In the genomic region with DNA sequence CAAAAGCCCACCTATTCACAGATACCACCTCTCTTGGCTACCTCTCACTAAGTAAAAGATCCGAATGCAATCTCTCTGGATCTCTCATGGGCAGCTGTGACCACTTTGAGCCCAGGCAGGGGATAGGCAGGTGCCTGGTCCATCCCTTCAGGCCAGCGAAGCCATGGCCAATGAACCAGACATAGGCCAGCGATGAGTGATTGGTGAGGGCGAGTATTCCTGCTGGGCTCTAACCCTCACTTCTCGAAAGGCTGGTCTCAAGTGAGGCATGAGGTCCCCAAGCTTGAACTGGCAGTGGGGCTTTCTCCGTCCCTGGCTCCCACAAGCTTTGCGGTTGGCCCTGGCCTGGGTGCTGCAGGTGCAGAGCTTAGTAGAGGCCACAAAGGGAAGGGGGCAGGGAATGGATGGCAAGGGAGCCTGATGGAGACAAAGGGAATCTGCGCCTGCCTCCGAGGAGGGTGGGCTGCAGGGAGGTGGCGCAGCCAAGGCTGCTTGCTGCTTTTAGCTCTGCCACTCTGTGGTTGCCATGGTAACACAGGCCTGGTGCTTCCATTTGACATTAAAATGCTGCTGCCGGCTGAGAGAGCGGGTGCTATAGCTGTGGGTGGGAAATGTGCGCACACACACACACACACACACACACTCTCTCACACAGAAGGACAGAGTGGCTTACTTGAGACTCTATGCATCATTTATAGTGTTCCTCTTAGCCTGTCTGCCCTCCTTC, we compare ENCODE assay signal across 8 mouse cellular contexts. TPM values are rescaled to one million over a fixed set of nuclear protein-coding genes. Genes with fewer than 3 reads are reported as not detected.
DNase-seq lines count a peak whose midpoint lies in the region; ATAC-seq and TF ChIP-seq lines count a peak whose summit lies in the region.

No protein-coding gene starts in this region.

- peak overlapping the region; percentile 64 for H3K27ac ChIP-seq in liver, postnatal 0 days (ENCODE audit: low read depth)
- H3K27ac ChIP-seq in embryonic facial prominence, embryonic 12.5 days: peak overlapping the region; percentile 52

- no peak for TF ChIP-seq CTCF in liver, postnatal 0 days (IDR thresholded peaks at IDR 0.05; ENCODE audit: low read depth)

- no peaks in the 10 kb centered on the region for H3K36me3 ChIP-seq in liver, postnatal 0 days (replicated peaks; ENCODE audit: insufficient read depth, low read length)
- no peaks in the 10 kb centered on the region for H3K36me3 ChIP-seq in embryonic facial prominence, embryonic 12.5 days
- no peaks in the 10 kb centered on the region for H3K36me3 ChIP-seq in splenic B cell, adult 2 months (ENCODE audit: control insufficient read depth, insufficient read depth, low read length, poor library complexity, severe bottlenecking)

- WGBS in liver, postnatal 0 days (ENCODE audit: insufficient replicate concordance): 57% methylated on average over 13 of the region's 13 CpGs
- WGBS in embryonic facial prominence, embryonic 12.5 days: 26% methylated on average over 13 of the region's 13 CpGs

- no peak overlapping the region for H3K4me2 ChIP-seq in liver, postnatal 0 days (ENCODE audit: low read depth, low read length)
- no peak overlapping the region; the same call in 1 of the 2 replicates for H3K4me2 ChIP-seq in embryonic facial prominence, embryonic 12.5 days (replicated peaks)

- no peak for ATAC-seq in liver, postnatal 0 days
- peak; percentile 63 for ATAC-seq in embryonic facial prominence, embryonic 12.5 days (ENCODE audit: insufficient number of reproducible peaks, insufficient read depth, low FRiP score, low TSS enrichment)

- no peaks in the 10 kb centered on the region for H3K27me3 ChIP-seq in liver, postnatal 0 days (ENCODE audit: insufficient read depth, low read length)
- H3K27me3 ChIP-seq in embryonic facial prominence, embryonic 12.5 days: no peaks in the 10 kb centered on the region
- no peaks in the 10 kb centered on the region for H3K27me3 ChIP-seq in splenic B cell, adult 2 months (ENCODE audit: control insufficient read depth, insufficient read depth, low read length, poor library complexity, severe bottlenecking)

- no peak for TF ChIP-seq EP300 in liver, postnatal 0 days (IDR thresholded peaks at IDR 0.05; ENCODE audit: low read depth)

- H3K4me3 ChIP-seq in liver, postnatal 0 days (ENCODE audit: low read depth, low read length): no peak overlapping the region
- no peak overlapping the region for H3K4me3 ChIP-seq in embryonic facial prominence, embryonic 12.5 days

- H3K9ac ChIP-seq in liver, postnatal 0 days (replicated peaks): no peak overlapping the region
- H3K9ac ChIP-seq in embryonic facial prominence, embryonic 12.5 days: peak overlapping the region; percentile 21; the same call in 1 of the 2 replicates

- peaks cover 21% of the 10 kb centered on the region for H3K4me1 ChIP-seq in liver, postnatal 0 days (ENCODE audit: insufficient read depth)
- H3K4me1 ChIP-seq in embryonic facial prominence, embryonic 12.5 days: peaks cover 32% of the 10 kb centered on the region

- no peak for DNase-seq in liver, postnatal 0 days
- no peak for DNase-seq in liver
- DNase-seq in induced T-regulatory cell, adult 2 months (ENCODE audit: low read depth): peak; percentile 76
- peak; percentile 91 for DNase-seq in mesoderm, embryonic 11.5 days (ENCODE audit: low read depth, low spot score)
- peak; percentile 69 for DNase-seq in splenic B cell, adult 2 months (ENCODE audit: low read depth, low spot score)
- DNase-seq in heart, adult 11 months: no peak
- no peak for DNase-seq in urinary bladder, postnatal 14 days (ENCODE audit: low spot score)

- no peaks in the 10 kb centered on the region for H3K9me3 ChIP-seq in liver, postnatal 0 days (ENCODE audit: low read length)
- no peaks in the 10 kb centered on the region for H3K9me3 ChIP-seq in embryonic facial prominence, embryonic 12.5 days

RNA-seq across cellular contexts. Expression of a gene that starts 27.1 kb away (rescaled TPM):
- polyA plus RNA-seq in liver, postnatal 0 days (2015; fragmentation: Nextera tagmentation; extraction: Ambion mirVana): 0.18 and 0.28 TPM in 2 replicates
- polyA plus RNA-seq in embryonic facial prominence, embryonic 12.5 days (2016; fragmentation: Nextera tagmentation; extraction: Ambion mirVana): 9.4 TPM in 2 replicates

Comparison
In these comparisons a context has a peak if more than half of its experiments do, and no peak if none do; other contexts are left out.
1. DNase-seq: peak in induced T-regulatory cell, adult 2 months (single experiment), mesoderm, embryonic 11.5 days (single experiment) and splenic B cell, adult 2 months (single experiment); none in liver, postnatal 0 days (single experiment), liver (single experiment), heart, adult 11 months (single experiment) and urinary bladder, postnatal 14 days (single experiment).